Mouse (Mus musculus): ENCODE results near the gene Eif1. TPM values are rescaled to one million over a fixed set of nuclear protein-coding genes. Genes with fewer than 3 reads are reported as not detected.
A peak's percentile ranks its signal among the peaks of the same experiment; 100 is the strongest.
"Not testable (repeated sequence)": the region's sequence is repeated elsewhere in the genome, so short reads cannot be mapped to it uniquely, and the experiment has no call there.

Eif1 gene
- total and polyA plus RNA-seq, 2 experiments = 86.6 to 145 TPM

DNA sequence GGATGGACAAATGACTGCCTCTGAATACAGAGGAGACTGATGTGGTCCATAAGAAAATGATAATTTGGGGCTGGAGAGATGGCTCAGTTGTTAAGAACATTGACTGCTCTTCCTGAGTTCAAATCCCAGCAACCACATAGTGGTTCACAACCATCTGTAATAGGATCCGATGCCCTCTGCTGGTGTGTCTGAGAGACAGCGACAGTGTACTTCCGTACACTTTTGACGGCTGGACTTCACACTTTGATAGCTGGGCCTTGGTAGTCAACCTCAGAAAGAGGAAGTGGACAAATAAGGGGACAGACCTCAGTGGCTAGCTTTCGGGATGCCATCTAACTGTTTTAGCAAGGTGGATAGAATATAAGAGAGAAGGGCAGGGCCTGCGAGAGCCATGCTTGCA, 40.5 kb downstream of the Eif1 start:
- TF ChIP-seq CTCF (IDR thresholded peaks at IDR 0.05; ENCODE audit: low read depth, low read length) (no peak), POLR2A (IDR thresholded peaks at IDR 0.05; ENCODE audit: extremely low read depth, insufficient read depth, low read length) (no peak)
- WGBS = 76% methylated on average over 6 of the region's 6 CpGs
- DNase-seq (ENCODE audit: extremely low read depth, low read depth, low spot score) = no peak
- Histone ChIP-seq H3K36me3 (ENCODE audit: control insufficient read depth, insufficient read depth, low read length) (no peaks in the 10 kb centered on the region), H3K4me1 (ENCODE audit: control insufficient read depth, insufficient read depth, low read length) (peaks cover 2% of the 10 kb centered on the region), H3K9ac (ENCODE audit: low read depth, low read length) (no peak overlapping the region), H3K27ac (replicated peaks; ENCODE audit: insufficient read depth, low read depth, low read length) (no peak overlapping the region), H3K27me3 (ENCODE audit: control insufficient read depth, insufficient read depth, low read length) (0 out of 2 replicates have a peak, but pooled peaks cover 3% of the 10 kb centered on the region), H3K79me2 (ENCODE audit: control insufficient read depth, insufficient read depth, low read length) (no peaks in the 10 kb centered on the region), H3K4me3 (ENCODE audit: insufficient read depth, low read depth, low read length) (no peak overlapping the region)

GRCm38 (mm10) chr11:100361059-100361458, 41.4 kb downstream of the Eif1 start:
- no CpG with 5 or more reads among the region's 13 CpGs for WGBS
- H3K4me1 ChIP-seq (ENCODE audit: control insufficient read depth, insufficient read depth, low read length); DNase-seq (ENCODE audit: extremely low read depth, low read depth, low spot score); H3K27ac ChIP-seq (replicated peaks; ENCODE audit: insufficient read depth, low read depth, low read length); H3K79me2 ChIP-seq (ENCODE audit: control insufficient read depth, insufficient read depth, low read length); H3K9ac ChIP-seq (ENCODE audit: low read depth, low read length); H3K4me3 ChIP-seq (ENCODE audit: insufficient read depth, low read depth, low read length); H3K27me3 ChIP-seq (ENCODE audit: control insufficient read depth, insufficient read depth, low read length); H3K36me3 ChIP-seq (ENCODE audit: control insufficient read depth, insufficient read depth, low read length): not testable (repeated sequence)

DNA sequence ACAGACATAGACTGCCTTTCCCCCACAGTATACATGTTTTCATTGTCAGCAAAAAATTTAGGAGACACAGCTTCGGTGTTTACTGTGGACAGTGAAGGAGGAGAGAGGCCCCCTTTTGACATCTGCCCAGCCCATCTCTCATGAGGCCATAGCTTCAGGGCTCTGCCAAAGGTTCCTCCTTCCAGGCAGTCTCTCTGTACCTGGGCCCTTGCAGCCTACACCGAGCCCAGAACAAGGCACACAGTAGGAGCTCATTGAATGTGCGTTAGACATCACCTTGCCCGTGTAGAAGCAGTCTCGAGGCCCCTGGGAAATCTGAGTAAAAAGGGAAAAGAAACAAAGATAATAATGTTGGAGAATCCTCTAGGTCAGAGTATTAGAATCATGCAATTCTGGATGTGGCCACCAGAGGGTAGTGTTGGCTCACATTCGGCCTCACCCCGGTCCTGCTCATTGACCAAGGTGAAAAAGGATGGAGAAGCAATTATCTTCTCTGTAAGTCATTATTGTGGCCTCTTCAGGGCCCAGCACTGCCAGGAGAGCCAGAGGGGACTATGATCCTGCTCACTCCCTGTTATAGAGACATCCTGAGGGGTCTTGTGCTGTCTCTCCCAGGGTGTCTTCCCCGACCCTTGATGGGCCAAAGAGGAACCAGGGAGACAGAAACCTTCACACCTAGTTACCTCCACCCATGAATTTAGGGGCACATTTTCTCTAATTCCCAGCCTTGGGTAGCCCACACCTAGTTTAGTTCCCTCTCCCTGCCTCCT, 42.7 kb downstream of the Eif1 start:
- Histone ChIP-seq H3K4me1 (ENCODE audit: control insufficient read depth, insufficient read depth, low read length) (no peaks in the 10 kb centered on the region), H3K9ac (ENCODE audit: low read depth, low read length) (no peak overlapping the region), H3K27ac (replicated peaks; ENCODE audit: insufficient read depth, low read depth, low read length) (no peak overlapping the region), H3K36me3 (ENCODE audit: control insufficient read depth, insufficient read depth, low read length) (no peaks in the 10 kb centered on the region), H3K4me3 (ENCODE audit: insufficient read depth, low read depth, low read length) (no peak overlapping the region), H3K27me3 (ENCODE audit: control insufficient read depth, insufficient read depth, low read length) (no peaks in the 10 kb centered on the region), H3K79me2 (ENCODE audit: control insufficient read depth, insufficient read depth, low read length) (no peaks in the 10 kb centered on the region)
- peak; percentile 30 for DNase-seq (ENCODE audit: extremely low read depth, low read depth, low spot score)
- 11% methylated on average over 8 of the region's 8 CpGs for WGBS
- TF ChIP-seq POLR2A (IDR thresholded peaks at IDR 0.05; ENCODE audit: extremely low read depth, insufficient read depth, low read length) = no peak
- TF ChIP-seq CTCF (IDR thresholded peaks at IDR 0.05; ENCODE audit: low read depth, low read length) = peak; percentile 88

DNA sequence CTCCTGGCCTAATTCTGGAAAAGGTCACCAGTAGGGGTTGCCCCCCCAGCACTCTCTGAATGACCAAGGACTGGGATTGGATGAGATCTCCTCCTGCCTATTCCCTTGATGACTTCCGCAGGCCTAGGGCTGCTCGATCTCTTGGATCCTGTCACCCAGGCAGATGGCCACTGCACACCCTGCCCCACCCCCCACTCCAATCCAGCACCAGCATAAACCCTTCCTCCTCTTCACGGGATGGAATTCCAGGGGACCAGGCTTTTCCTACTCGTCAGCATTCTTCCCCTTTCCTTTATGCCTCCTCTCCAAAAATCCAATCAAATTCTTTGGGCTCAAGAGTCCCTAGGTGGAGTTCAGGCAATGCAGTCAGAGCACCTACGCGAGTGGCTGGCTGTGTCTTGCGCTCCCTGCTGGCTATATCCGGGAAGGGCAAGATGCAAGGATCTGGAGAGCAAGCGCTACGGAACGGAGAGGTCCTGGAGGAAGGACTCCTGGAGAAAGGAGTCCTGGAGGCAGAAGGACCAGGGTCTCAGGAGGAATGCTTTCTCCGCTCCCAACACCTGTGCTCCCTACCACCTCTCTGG, 43.4 kb downstream of the Eif1 start:
- 13% methylated on average over 12 of the region's 12 CpGs for WGBS
- Histone ChIP-seq H3K79me2 (ENCODE audit: control insufficient read depth, insufficient read depth, low read length) (no peaks in the 10 kb centered on the region), H3K36me3 (ENCODE audit: control insufficient read depth, insufficient read depth, low read length) (no peaks in the 10 kb centered on the region), H3K9ac (ENCODE audit: low read depth, low read length) (no peak overlapping the region), H3K27me3 (ENCODE audit: control insufficient read depth, insufficient read depth, low read length) (no peaks in the 10 kb centered on the region), H3K4me1 (ENCODE audit: control insufficient read depth, insufficient read depth, low read length) (no peaks in the 10 kb centered on the region), H3K27ac (replicated peaks; ENCODE audit: insufficient read depth, low read depth, low read length) (no peak overlapping the region), H3K4me3 (ENCODE audit: insufficient read depth, low read depth, low read length) (no peak overlapping the region)
- TF ChIP-seq CTCF (IDR thresholded peaks at IDR 0.05; ENCODE audit: low read depth, low read length) (peak; percentile 91), POLR2A (IDR thresholded peaks at IDR 0.05; ENCODE audit: extremely low read depth, insufficient read depth, low read length) (no peak)
- DNase-seq (ENCODE audit: extremely low read depth, low read depth, low spot score) = peak; percentile 41

DNA sequence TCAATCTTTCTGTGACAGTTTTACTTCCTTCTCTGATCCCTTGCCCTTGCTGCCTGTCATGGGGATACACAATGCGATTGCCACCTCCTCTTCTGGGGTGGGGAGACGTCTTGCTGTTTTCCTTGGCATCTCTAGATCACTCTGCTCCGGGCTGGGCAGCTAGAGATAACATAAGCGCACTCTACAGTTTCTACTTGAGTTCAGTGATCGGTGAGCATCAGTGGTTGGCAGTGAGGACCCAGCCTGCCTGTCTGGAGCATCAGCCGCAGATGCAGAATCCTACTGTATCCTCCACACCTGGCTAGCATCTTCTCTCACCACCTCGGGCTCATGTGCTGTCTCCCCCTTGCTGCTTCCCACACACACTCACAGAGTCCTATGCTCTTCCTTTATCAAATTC, 49.5 kb downstream of the Eif1 start:
- no peaks in the 10 kb centered on the region for H3K79me2 ChIP-seq (ENCODE audit: control insufficient read depth, insufficient read depth, low read length)
- TF ChIP-seq CTCF (IDR thresholded peaks at IDR 0.05; ENCODE audit: low read depth, low read length) (no peak), POLR2A (IDR thresholded peaks at IDR 0.05; ENCODE audit: extremely low read depth, insufficient read depth, low read length) (no peak)
- no peak overlapping the region for H3K4me3 ChIP-seq (ENCODE audit: insufficient read depth, low read depth, low read length)
- no peak overlapping the region for H3K27ac ChIP-seq (replicated peaks; ENCODE audit: insufficient read depth, low read depth, low read length)
- H3K27me3 ChIP-seq (ENCODE audit: control insufficient read depth, insufficient read depth, low read length) = no peaks in the 10 kb centered on the region
- H3K9ac ChIP-seq (ENCODE audit: low read depth, low read length) = no peak overlapping the region
- no peaks in the 10 kb centered on the region for H3K4me1 ChIP-seq (ENCODE audit: control insufficient read depth, insufficient read depth, low read length)
- DNase-seq (ENCODE audit: extremely low read depth, low read depth, low spot score) = no peak
- WGBS = 86% methylated on average over 7 of the region's 7 CpGs
- peaks cover 18% of the 10 kb centered on the region for H3K36me3 ChIP-seq (ENCODE audit: control insufficient read depth, insufficient read depth, low read length)

DNA sequence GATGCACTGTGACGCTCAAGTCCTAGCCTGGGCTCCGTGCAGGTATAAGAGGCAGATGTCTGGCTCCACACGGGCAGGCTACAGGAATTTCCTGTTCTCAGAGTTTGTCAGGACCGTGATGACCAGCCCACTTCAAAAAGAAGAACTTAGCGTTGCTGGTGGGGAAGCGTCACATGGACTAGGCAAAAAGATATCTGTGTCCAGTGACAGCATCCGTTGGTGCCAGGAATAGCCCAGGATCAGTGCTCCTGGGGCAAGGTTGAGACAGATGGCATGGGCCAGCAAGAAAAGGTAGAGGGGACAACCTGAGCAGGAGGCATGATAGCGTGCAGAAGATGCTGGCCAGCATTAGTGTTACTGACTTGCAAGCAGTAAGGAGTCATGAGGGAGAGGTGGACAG, 50.1 kb downstream of the Eif1 start:
- Histone ChIP-seq H3K27me3 (ENCODE audit: control insufficient read depth, insufficient read depth, low read length) (no peaks in the 10 kb centered on the region), H3K27ac (replicated peaks; ENCODE audit: insufficient read depth, low read depth, low read length) (no peak overlapping the region), H3K4me3 (ENCODE audit: insufficient read depth, low read depth, low read length) (no peak overlapping the region), H3K9ac (ENCODE audit: low read depth, low read length) (no peak overlapping the region), H3K36me3 (ENCODE audit: control insufficient read depth, insufficient read depth, low read length) (peaks cover 19% of the 10 kb centered on the region), H3K79me2 (ENCODE audit: control insufficient read depth, insufficient read depth, low read length) (no peaks in the 10 kb centered on the region), H3K4me1 (ENCODE audit: control insufficient read depth, insufficient read depth, low read length) (no peaks in the 10 kb centered on the region)
- DNase-seq (ENCODE audit: extremely low read depth, low read depth, low spot score) = no peak
- TF ChIP-seq CTCF (IDR thresholded peaks at IDR 0.05; ENCODE audit: low read depth, low read length) = no peak
- TF ChIP-seq POLR2A (IDR thresholded peaks at IDR 0.05; ENCODE audit: extremely low read depth, insufficient read depth, low read length) = no peak
- WGBS = 80% methylated on average over 8 of the region's 8 CpGs

Other genes with a start within 250 kb of the Eif1 start
- not detected in 2 replicates for gene Krt32, start 231.7 kb upstream of the Eif1 start, total RNA-seq (2014; rRNA removed)
- gene Krt32, start 231.7 kb upstream of the Eif1 start, polyA plus RNA-seq (2012; rRNA removed) = not detected in 2 replicates
- not detected in 2 replicates for gene Krt35, start 223.6 kb upstream of the Eif1 start, total RNA-seq (2014; rRNA removed)
- gene Krt35, start 223.6 kb upstream of the Eif1 start, polyA plus RNA-seq (2012; rRNA removed) = not detected in 2 replicates
- not detected in 2 replicates for gene Krt36, start 214.3 kb upstream of the Eif1 start, total RNA-seq (2014; rRNA removed)
- not detected in 2 replicates for gene Krt36, start 214.3 kb upstream of the Eif1 start, polyA plus RNA-seq (2012; rRNA removed)
- gene Krt13, start 198.3 kb upstream of the Eif1 start, total RNA-seq (2014; rRNA removed) = not detected in 2 replicates
- gene Krt13, start 198.3 kb upstream of the Eif1 start, polyA plus RNA-seq (2012; rRNA removed) = 0.54 TPM in 1 of 2 replicates, not detected in the other
- gene Krt15, start 184.0 kb upstream of the Eif1 start, total RNA-seq (2014; rRNA removed) = not detected in 2 replicates
- gene Krt15, start 184.0 kb upstream of the Eif1 start, polyA plus RNA-seq (2012; rRNA removed) = not detected in 2 replicates
- 2.8 and 4.5 TPM in 2 replicates for gene Krt19, start 171.2 kb upstream of the Eif1 start, total RNA-seq (2014; rRNA removed)
- 2.4 and 2.6 TPM in 2 replicates for gene Krt19, start 171.2 kb upstream of the Eif1 start, polyA plus RNA-seq (2012; rRNA removed)
- not detected in 2 replicates for gene Krt9, start 126.6 kb upstream of the Eif1 start, total RNA-seq (2014; rRNA removed)
- gene Krt9, start 126.6 kb upstream of the Eif1 start, polyA plus RNA-seq (2012; rRNA removed) = not detected in 2 replicates
- gene Krt14, start 112.3 kb upstream of the Eif1 start, total RNA-seq (2014; rRNA removed) = not detected in 2 replicates
- not detected in 2 replicates for gene Krt14, start 112.3 kb upstream of the Eif1 start, polyA plus RNA-seq (2012; rRNA removed)
- gene Krt16, start 71.0 kb upstream of the Eif1 start, total RNA-seq (2014; rRNA removed) = not detected in 2 replicates
- not detected in 2 replicates for gene Krt16, start 71.0 kb upstream of the Eif1 start, polyA plus RNA-seq (2012; rRNA removed)
- not detected in 2 replicates for gene Krt17, start 58.9 kb upstream of the Eif1 start, total RNA-seq (2014; rRNA removed)
- gene Krt17, start 58.9 kb upstream of the Eif1 start, polyA plus RNA-seq (2012; rRNA removed) = not detected in 2 replicates
- gene Krt42, start 50.0 kb upstream of the Eif1 start, total RNA-seq (2014; rRNA removed) = not detected in 2 replicates
- gene Krt42, start 50.0 kb upstream of the Eif1 start, polyA plus RNA-seq (2012; rRNA removed) = not detected in 2 replicates
- gene Gast, start 14.5 kb downstream of the Eif1 start, total RNA-seq (2014; rRNA removed) = not detected in 2 replicates
- not detected in 2 replicates for gene Gast, start 14.5 kb downstream of the Eif1 start, polyA plus RNA-seq (2012; rRNA removed)
- 0.65 and 1.3 TPM in 2 replicates for gene Hap1, start 36.2 kb downstream of the Eif1 start, total RNA-seq (2014; rRNA removed)
- 0.40 and 1.2 TPM in 2 replicates for gene Hap1, start 36.2 kb downstream of the Eif1 start, polyA plus RNA-seq (2012; rRNA removed)
- 18.3 and 27.5 TPM in 2 replicates for gene Jup, start 77.9 kb downstream of the Eif1 start, total RNA-seq (2014; rRNA removed)
- gene Jup, start 77.9 kb downstream of the Eif1 start, polyA plus RNA-seq (2012; rRNA removed) = 69.5 and 86.0 TPM in 2 replicates
- 1.2 and 1.5 TPM in 2 replicates for gene P3h4, start 95.0 kb downstream of the Eif1 start, total RNA-seq (2014; rRNA removed)
- 0.81 and 1.2 TPM in 2 replicates for gene P3h4, start 95.0 kb downstream of the Eif1 start, polyA plus RNA-seq (2012; rRNA removed)
- 0.74 and 1.1 TPM in 2 replicates for gene Fkbp10, start 95.8 kb downstream of the Eif1 start, total RNA-seq (2014; rRNA removed)
- 1.7 and 1.9 TPM in 2 replicates for gene Fkbp10, start 95.8 kb downstream of the Eif1 start, polyA plus RNA-seq (2012; rRNA removed)
- gene Nt5c3b, start 121.9 kb downstream of the Eif1 start, total RNA-seq (2014; rRNA removed) = 4.4 and 5.2 TPM in 2 replicates
- 3.9 and 4.8 TPM in 2 replicates for gene Nt5c3b, start 121.9 kb downstream of the Eif1 start, polyA plus RNA-seq (2012; rRNA removed)
- gene Klhl10, start 122.0 kb downstream of the Eif1 start, total RNA-seq (2014; rRNA removed) = 0.18 TPM in 1 of 2 replicates, not detected in the other
- 0.05 TPM in 1 of 2 replicates, not detected in the other for gene Klhl10, start 122.0 kb downstream of the Eif1 start, polyA plus RNA-seq (2012; rRNA removed)
- gene Klhl11, start 152.9 kb downstream of the Eif1 start, total RNA-seq (2014; rRNA removed) = 6.9 and 7.6 TPM in 2 replicates
- gene Klhl11, start 152.9 kb downstream of the Eif1 start, polyA plus RNA-seq (2012; rRNA removed) = 1.1 and 1.6 TPM in 2 replicates
- gene Acly, start 208.1 kb downstream of the Eif1 start, total RNA-seq (2014; rRNA removed) = 205 and 272 TPM in 2 replicates
- 118 and 124 TPM in 2 replicates for gene Acly, start 208.1 kb downstream of the Eif1 start, polyA plus RNA-seq (2012; rRNA removed)
- 0.28 and 0.40 TPM in 2 replicates for gene Ttc25, start 225.7 kb downstream of the Eif1 start, total RNA-seq (2014; rRNA removed)
- 0.04 and 0.05 TPM in 2 replicates for gene Ttc25, start 225.7 kb downstream of the Eif1 start, polyA plus RNA-seq (2012; rRNA removed)